Mouse (Mus musculus): ENCODE measurements at regions not wholly inside any gene's neighbourhood (a gene's known extent, or its start where the extent isn't known, plus 50 kb on each side); places are given as distances from the start of the nearest gene placed in this dataset.
A peak's percentile ranks its signal among the peaks of the same experiment; 100 is the strongest.

DNA sequence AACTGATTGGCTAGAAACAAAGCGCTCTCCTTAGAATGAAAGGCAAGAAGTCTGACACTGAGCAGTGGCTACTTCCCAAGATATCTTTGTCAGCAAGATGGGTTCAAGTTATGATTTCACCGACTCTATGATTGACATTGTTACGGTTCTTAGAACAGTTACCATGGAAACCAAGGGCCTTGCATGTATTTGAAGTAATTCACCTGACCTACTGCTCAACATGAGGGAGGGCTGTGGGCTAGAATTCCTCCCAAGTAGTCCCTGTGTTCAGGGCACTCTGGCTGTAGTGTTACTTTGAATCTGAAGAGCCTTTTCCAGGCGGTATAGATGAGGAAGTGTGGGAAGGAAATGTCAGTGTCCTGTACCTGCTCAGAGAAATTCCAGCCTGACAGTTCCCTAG lies 281.1 kb downstream of the Tmem38b start:
- ATAC-seq (ENCODE audit: low FRiP score, low read depth) = no peak
- H3K27ac ChIP-seq = no peak overlapping the region
- WGBS = 86% methylated on average over 4 of the region's 4 CpGs
- no peaks in the 10 kb centered on the region for H3K9me3 ChIP-seq
- no peak overlapping the region for H3K4me2 ChIP-seq (replicated peaks)
- no peak overlapping the region for H3K4me3 ChIP-seq
- no peak overlapping the region for H3K9ac ChIP-seq
- H3K4me1 ChIP-seq = no peaks in the 10 kb centered on the region; the same call in 1 of the 2 replicates
- no peaks in the 10 kb centered on the region for H3K36me3 ChIP-seq
- H3K27me3 ChIP-seq = no peaks in the 10 kb centered on the region

DNA sequence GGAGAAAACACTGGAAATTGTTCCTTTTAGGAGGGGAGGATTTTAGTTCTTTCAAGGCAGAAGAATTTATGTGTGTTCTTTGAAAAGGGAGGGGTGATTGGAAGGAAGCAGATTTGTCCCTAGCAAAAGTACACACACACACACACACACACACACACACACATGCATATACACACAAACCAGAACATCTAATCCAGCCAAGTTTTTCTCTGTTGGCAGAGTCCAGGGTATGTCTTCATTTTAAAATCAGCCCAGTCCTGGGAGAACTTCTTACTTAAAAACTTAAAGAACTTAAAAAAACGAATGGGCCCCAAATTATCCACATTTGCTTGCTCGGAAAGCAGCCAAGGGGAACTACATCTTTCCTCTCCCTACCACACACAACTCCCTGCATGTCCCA lies 290.5 kb downstream of the Tmem38b start:
- ATAC-seq (ENCODE audit: low FRiP score, low read depth) = no peak
- Histone ChIP-seq H3K27ac (0 out of 2 replicates have a peak overlapping the region, but pooled peaks have one; percentile 39), H3K9ac (no peak overlapping the region), H3K36me3 (no peaks in the 10 kb centered on the region), H3K4me3 (no peak overlapping the region), H3K4me2 (replicated peaks) (no peak overlapping the region), H3K4me1 (peaks cover 17% of the 10 kb centered on the region), H3K27me3 (no peaks in the 10 kb centered on the region), H3K9me3 (no peaks in the 10 kb centered on the region)
- 65% methylated on average over 2 of the region's 2 CpGs for WGBS

DNA sequence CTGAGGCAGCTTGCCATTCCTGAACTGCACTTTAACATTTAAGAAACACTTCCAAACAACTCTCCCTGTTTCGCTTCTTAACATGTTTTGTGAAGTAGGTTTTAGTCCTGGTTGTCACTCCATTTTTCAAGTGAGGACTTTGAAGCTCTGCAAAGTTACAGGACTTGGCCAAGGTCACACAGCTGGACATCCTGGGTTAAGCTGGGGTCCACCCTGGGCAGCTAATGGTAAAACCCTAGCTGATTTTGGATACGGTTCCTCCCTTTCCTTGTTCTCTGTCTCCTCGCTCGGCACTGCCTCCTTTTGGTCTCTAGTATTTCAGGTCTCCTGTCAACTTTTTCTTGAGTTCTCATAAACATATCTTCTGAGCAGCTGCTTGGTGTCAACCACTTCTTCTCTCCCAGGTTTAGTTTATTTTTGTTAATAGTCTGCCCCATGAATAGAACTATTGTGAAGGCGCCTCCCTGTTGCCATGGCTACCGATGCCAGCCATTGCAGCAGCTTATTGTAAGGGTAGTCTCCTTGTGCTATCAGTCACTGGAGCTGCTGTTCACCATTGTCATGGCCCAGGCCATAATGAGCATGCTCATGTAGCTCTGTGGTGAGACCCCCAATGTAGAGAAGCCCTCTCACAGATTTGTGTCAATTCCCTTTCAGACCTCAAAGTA lies 292.5 kb downstream of the Tmem38b start:
- Histone ChIP-seq H3K4me2 (replicated peaks) (no peak overlapping the region), H3K36me3 (no peaks in the 10 kb centered on the region), H3K27me3 (no peaks in the 10 kb centered on the region), H3K4me1 (peaks cover 17% of the 10 kb centered on the region), H3K27ac (no peak overlapping the region), H3K9ac (no peak overlapping the region), H3K4me3 (no peak overlapping the region), H3K9me3 (no peaks in the 10 kb centered on the region)
- no peak for ATAC-seq (ENCODE audit: low FRiP score, low read depth)
- 87% methylated on average over 6 of the region's 6 CpGs for WGBS

DNA sequence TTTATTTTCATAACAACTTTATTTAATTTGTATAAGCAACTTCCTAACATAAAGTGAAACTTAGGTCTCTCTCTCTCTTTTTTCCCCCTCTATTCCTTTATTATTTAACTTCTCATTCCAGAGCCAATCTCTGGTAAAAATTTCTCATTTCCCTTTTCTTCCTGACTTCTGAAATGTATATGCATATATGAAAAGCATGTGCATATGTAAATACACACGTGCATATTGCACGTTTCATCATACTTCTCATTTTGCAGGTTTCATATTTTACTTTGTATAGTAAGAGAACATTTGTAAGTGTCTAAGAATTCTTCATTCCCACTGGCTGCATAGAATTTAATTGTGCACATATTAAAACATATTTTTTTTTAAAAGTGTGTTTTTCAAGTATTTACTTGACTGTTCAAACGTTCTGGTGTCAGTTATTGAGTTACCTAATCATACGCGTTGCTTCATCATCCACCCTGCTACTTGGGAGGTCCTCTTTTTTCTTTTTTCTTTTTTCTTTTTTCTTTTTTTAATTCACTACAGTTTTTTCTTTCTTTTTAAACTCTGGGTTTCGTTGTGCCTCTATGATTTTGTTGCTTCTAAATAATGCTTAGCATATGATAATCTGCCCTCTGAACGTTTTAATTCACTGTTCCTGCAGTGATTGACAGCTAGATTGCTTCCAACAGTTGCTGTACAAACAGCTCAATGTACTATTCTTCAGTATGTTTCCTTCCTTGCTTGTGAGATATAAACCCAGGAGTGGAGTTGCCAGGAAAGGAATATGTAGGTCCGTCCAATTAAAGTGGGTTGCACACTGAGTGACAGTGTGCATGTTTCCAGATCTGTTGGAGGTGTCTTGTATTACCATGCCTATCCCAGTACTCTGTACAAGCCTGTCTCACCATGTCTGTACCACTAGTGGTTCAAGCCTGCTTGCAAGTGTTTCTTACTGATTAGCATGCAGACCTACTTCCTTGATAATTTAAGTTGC lies 303.2 kb downstream of the Tmem38b start:
- no peak for ATAC-seq (ENCODE audit: low FRiP score, low read depth)
- H3K9ac ChIP-seq = no peak overlapping the region
- H3K27ac ChIP-seq = no peak overlapping the region
- H3K27me3 ChIP-seq = no peaks in the 10 kb centered on the region
- WGBS = 61% methylated on average over 8 of the region's 8 CpGs
- no peaks in the 10 kb centered on the region for H3K36me3 ChIP-seq
- H3K4me3 ChIP-seq = no peak overlapping the region
- no peak overlapping the region for H3K4me2 ChIP-seq (replicated peaks)
- H3K9me3 ChIP-seq = no peaks in the 10 kb centered on the region
- no peaks in the 10 kb centered on the region for H3K4me1 ChIP-seq

DNA sequence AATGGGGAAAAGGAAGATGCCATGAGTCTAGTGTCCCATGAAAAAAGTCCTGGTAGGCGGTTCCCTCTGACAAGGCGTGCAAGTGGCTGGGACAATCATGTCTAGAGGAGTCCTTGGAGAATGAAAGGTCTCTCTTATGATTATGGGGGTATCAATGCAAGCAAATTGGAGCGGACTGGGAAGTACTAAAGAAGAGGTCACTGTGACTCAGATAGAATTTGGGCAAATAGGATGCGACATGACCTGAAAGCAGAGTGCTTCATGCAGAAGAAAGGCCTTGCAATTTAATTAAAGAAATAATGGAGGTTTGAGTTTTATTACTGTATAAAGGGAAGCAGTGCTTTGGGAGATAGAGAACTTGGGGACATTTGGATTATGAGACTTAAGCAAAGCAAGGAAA lies 330.3 kb downstream of the Tmem38b start:
- no peaks in the 10 kb centered on the region for H3K4me1 ChIP-seq
- H3K9ac ChIP-seq = no peak overlapping the region
- H3K27me3 ChIP-seq = no peaks in the 10 kb centered on the region
- no peak overlapping the region for H3K27ac ChIP-seq
- H3K9me3 ChIP-seq = no peaks in the 10 kb centered on the region
- 92% methylated on average over 4 of the region's 4 CpGs for WGBS
- no peak overlapping the region for H3K4me2 ChIP-seq (replicated peaks)
- no peaks in the 10 kb centered on the region for H3K36me3 ChIP-seq
- ATAC-seq (ENCODE audit: low FRiP score, low read depth) = no peak
- H3K4me3 ChIP-seq = no peak overlapping the region

DNA sequence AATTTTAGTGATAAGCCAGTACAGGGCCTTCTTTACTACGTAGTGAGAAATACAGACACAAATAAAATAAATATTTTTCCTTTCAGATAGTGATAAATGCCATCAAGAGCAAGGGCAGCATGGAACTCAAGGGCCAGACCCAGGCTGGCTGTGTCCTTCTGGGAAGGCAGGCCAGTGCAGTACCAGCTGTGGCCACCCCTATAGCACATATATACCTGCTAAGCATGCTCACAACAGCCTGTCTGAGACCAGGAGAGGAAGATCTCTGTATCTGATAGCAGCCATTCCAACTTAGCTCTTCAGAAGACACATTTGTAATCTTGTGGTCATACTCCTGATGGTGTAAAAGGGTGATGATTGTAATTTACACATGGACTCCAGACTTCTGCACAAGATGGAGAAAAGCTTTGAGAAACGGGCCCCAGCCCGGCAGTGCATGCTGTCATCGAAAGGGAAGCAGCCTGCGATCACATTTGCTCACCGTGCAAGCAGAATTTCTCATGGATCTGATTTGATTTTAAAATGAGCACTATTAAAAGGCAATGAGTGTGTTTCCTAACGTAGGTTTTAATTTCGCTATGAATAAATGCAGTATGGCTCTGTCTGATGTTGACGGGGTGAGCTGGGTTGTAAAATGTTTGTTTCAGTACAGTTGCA lies 335.6 kb downstream of the Tmem38b start:
- no peak for ATAC-seq (ENCODE audit: low FRiP score, low read depth)
- no peak overlapping the region for H3K4me2 ChIP-seq (replicated peaks)
- no peak overlapping the region for H3K9ac ChIP-seq
- H3K27ac ChIP-seq = no peak overlapping the region
- no peak overlapping the region for H3K4me3 ChIP-seq
- no peaks in the 10 kb centered on the region for H3K27me3 ChIP-seq
- H3K9me3 ChIP-seq = no peaks in the 10 kb centered on the region
- no peaks in the 10 kb centered on the region for H3K36me3 ChIP-seq
- 48% methylated on average over 9 of the region's 9 CpGs for WGBS
- H3K4me1 ChIP-seq = peaks cover 12% of the 10 kb centered on the region

DNA sequence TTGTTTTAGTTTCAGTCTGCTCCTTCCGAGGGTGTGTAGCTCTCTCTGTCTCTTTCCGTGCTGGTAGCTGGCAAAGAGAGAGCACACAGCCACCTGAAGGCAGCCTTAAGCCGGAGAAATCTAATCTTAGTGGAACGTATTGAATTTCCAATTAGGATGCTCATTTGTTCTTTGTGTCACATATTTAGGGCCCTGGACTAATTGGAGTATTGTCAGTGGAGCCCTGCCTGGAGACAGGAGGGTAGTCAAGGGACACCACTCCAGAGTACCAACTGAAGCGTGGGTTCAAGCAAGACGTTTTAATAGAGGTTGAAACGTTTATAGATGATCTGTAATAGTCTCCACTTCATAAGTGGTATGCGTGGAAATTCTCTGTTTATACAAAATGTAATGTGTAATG lies 336.5 kb downstream of the Tmem38b start:
- H3K4me1 ChIP-seq = peaks cover 12% of the 10 kb centered on the region
- WGBS = 57% methylated on average over 8 of the region's 8 CpGs
- H3K36me3 ChIP-seq = no peaks in the 10 kb centered on the region
- H3K27me3 ChIP-seq = no peaks in the 10 kb centered on the region
- H3K27ac ChIP-seq = no peak overlapping the region
- ATAC-seq (ENCODE audit: low FRiP score, low read depth) = no peak
- no peak overlapping the region for H3K9ac ChIP-seq
- H3K4me2 ChIP-seq (replicated peaks) = no peak overlapping the region
- no peak overlapping the region for H3K4me3 ChIP-seq
- no peaks in the 10 kb centered on the region for H3K9me3 ChIP-seq

DNA sequence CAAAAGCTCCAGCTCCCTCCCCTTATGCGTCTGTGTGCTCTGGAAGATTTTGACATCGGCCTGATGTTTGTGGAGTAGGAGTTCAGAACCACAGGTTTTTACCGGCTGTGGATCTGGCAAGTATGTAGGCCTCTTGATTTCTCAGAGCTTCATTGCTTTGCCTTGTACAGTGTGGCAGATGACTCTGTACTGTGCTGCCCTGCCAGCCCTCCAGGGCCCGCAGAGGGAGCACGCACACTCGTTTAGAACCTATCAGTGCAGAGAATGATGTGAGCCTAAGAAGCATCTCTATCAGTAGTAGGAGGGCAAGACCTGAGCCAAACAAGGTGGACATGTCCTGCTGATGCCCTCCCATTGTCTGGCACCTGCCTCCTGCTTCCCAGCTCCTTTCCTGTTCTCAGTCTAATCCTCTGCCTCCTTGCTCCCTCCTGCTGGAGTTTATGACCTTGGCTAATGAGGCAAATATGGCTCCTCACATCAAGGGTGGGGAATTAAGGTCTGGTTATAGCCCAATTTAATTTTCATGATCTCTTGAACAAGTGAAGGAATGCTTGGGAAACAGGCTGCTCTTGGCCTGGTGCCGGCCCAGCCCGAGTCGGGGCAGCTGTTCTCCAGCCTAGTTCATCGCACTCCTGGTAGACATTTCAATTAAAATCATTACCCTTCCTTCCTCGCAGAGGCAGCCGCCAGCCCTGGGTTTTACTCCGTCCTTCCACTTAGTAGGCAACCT lies 344.5 kb downstream of the Tmem38b start:
- WGBS = 36% methylated on average over 13 of the region's 13 CpGs
- Histone ChIP-seq H3K4me1 (peaks cover 12% of the 10 kb centered on the region), H3K27ac (no peak overlapping the region), H3K4me2 (replicated peaks) (no peak overlapping the region), H3K9ac (no peak overlapping the region), H3K27me3 (no peaks in the 10 kb centered on the region), H3K9me3 (no peaks in the 10 kb centered on the region), H3K4me3 (no peak overlapping the region), H3K36me3 (no peaks in the 10 kb centered on the region)
- peak; percentile 83 for ATAC-seq (ENCODE audit: low FRiP score, low read depth)

DNA sequence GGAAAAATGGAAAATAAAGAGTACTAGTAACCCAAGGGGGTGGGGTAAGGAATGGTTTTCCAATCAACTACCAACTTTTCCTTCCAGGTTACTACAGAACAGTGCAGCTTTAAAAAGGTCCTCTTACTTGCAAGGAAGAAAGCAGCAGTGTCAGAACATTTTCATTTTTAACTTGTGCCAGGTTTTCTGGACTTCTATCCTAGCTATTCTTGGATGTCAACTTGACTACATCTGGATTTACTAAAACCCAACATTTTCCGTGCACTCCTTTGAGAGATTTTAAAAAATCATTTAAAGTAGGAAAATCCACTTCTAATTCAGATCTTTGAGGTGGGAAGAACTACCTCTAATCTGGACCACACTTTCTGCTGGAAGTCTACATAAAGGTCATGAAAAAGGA lies 358.4 kb downstream of the Tmem38b start:
- Histone ChIP-seq H3K9ac (no peak overlapping the region), H3K4me1 (no peaks in the 10 kb centered on the region), H3K4me2 (replicated peaks) (no peak overlapping the region), H3K27ac (no peak overlapping the region), H3K36me3 (no peaks in the 10 kb centered on the region), H3K9me3 (no peaks in the 10 kb centered on the region), H3K27me3 (no peaks in the 10 kb centered on the region), H3K4me3 (no peak overlapping the region)
- 44% methylated on average over 1 of the region's 1 CpGs for WGBS
- ATAC-seq (ENCODE audit: low FRiP score, low read depth) = no peak

DNA sequence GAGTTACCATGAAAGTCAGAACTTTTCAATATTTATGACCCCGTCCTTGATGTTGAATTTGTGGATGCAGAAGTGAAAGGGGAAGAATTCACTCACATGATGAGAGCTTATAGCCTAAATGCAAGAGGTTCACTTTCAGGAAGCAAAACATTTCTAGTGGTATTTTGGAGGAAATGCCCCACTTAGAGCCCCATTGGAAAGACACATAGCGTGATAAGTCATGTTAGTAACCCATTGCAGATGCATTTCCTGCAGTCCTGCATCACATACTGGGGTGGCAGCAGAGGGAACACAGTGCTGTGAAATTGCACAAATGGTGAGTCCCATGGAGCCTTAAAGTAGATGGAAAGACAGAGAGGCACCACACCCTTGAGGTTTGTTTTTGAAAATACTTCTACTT lies 369.9 kb downstream of the Tmem38b start:
- Histone ChIP-seq H3K4me1 (0 out of 2 replicates have a peak, but pooled peaks cover 3% of the 10 kb centered on the region), H3K27ac (no peak overlapping the region), H3K9ac (no peak overlapping the region), H3K9me3 (no peaks in the 10 kb centered on the region), H3K27me3 (no peaks in the 10 kb centered on the region), H3K36me3 (no peaks in the 10 kb centered on the region), H3K4me3 (no peak overlapping the region), H3K4me2 (replicated peaks) (no peak overlapping the region)
- no peak for ATAC-seq (ENCODE audit: low FRiP score, low read depth)
- WGBS = 92% methylated on average over 2 of the region's 2 CpGs

DNA sequence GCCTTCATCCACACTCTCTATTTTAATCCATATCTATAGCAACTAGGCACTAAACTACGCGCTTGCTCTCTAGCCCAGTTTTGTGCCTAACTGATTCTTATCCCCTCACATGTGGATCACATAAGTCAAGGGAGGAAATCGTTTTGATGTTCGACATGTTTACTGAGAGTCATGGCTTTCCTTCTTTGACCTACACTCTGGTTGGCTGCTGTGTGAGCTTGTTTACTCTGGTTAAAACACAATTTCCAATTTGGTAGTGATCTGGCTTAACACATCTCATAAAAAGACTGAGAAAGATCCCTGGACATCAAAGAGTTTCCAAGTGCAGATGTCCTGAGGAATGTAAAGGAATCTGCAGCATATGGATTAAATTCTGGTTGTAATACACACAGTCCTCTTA lies 376.6 kb downstream of the Tmem38b start:
- H3K4me1 ChIP-seq = peaks cover 19% of the 10 kb centered on the region
- 14% methylated on average over 4 of the region's 4 CpGs for WGBS
- no peak overlapping the region for H3K4me2 ChIP-seq (replicated peaks)
- H3K27ac ChIP-seq = no peak overlapping the region
- no peaks in the 10 kb centered on the region for H3K36me3 ChIP-seq
- H3K27me3 ChIP-seq = 0 out of 2 replicates have a peak, but pooled peaks cover 2% of the 10 kb centered on the region
- ATAC-seq (ENCODE audit: low FRiP score, low read depth) = no peak
- H3K9me3 ChIP-seq = no peaks in the 10 kb centered on the region
- no peak overlapping the region for H3K4me3 ChIP-seq
- H3K9ac ChIP-seq = no peak overlapping the region

DNA sequence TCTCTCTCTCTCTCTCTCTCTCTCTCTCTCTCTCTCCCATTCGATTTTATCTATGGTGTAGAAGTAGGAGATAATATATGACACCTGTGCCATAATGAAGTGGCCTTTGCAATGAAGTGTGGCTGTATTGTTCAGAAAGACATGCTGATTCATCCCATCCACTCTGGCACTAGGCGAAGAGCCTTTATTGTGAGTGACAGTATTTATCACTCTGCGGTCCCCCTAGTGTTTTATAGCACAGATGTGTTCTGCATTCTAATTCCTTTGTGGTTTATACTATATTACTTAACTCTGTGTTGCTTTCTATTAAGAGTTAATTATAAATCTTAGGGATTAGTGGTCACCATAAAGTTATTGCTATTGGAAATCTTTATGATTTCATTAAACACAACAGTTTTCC lies 398.7 kb downstream of the Tmem38b start:
- H3K36me3 ChIP-seq = no peaks in the 10 kb centered on the region
- H3K4me3 ChIP-seq = no peak overlapping the region
- H3K27me3 ChIP-seq = no peaks in the 10 kb centered on the region
- H3K9me3 ChIP-seq = no peaks in the 10 kb centered on the region
- H3K9ac ChIP-seq = no peak overlapping the region
- no peak overlapping the region for H3K4me2 ChIP-seq (replicated peaks)
- no peak overlapping the region for H3K27ac ChIP-seq
- 38% methylated on average over 3 of the region's 3 CpGs for WGBS
- no peaks in the 10 kb centered on the region for H3K4me1 ChIP-seq
- no peak for ATAC-seq (ENCODE audit: low FRiP score, low read depth)
